Mouse (Mus musculus) liver, embryonic 14.5 days (tissue): Measurements from ENCODE around the gene Miga2. TPM values are rescaled to one million over a fixed set of nuclear protein-coding genes. Genes with fewer than 3 reads are reported as not detected.

ENCODE experiments used
- ATAC-seq: fragments of 200-750 bp; cut with Nextera tagmentation; 2 replicates; pipeline ENCODE4 v1.8.0; 2017; ENCODE audit warnings: moderate number of reproducible peaks, mild to moderate bottlenecking, moderate library complexity; ENCODE audit not compliant: insufficient read depth
- DNase-seq, 3 experiments: peaks; one replicate each; pipeline ENCODE4 v3.0.0-alpha.2; 2012 to 2013; ENCODE audit warnings: low read depth in 3 of 3, low spot score in 3 of 3
- H3K27ac ChIP-seq: fragments of 300-500 bp; sonication (generic); 2 replicates; pipeline ENCODE4 v1.5.1; 2014; ENCODE audit warnings: moderate library complexity, mild to moderate bottlenecking, control low read depth, inconsistent platforms
- H3K27me3 ChIP-seq: fragments of 300-500 bp; sonication (generic); 2 replicates; pipeline ENCODE4 v1.6.1; 2014; ENCODE audit warnings: mild to moderate bottlenecking, low read length, moderate library complexity; ENCODE audit not compliant: control insufficient read depth, insufficient read depth
- H3K36me3 ChIP-seq: fragments of 300-500 bp; sonication (generic); replicated peaks from 2 replicates; pipeline ENCODE4 v1.6.1; 2014; ENCODE audit warnings: low read depth; ENCODE audit not compliant: control insufficient read depth, insufficient read depth
- H3K4me1 ChIP-seq, 2 experiments: fragments of 200-500 bp in 1 of 2; fragments of 300-500 bp in 1 of 2; sonication (generic) in 1 of 2; replicated peaks; 2 replicates each; pipeline ENCODE4 v1.6.1; 2012 to 2014; ENCODE audit warnings: antibody characterized with exemption in 1 of 2, inconsistent platforms in 1 of 2, low read length in 1 of 2; ENCODE audit not compliant: control insufficient read depth in 2 of 2, insufficient read depth in 2 of 2
- H3K4me2 ChIP-seq: fragments of 300-500 bp; sonication (generic); 2 replicates; pipeline ENCODE4 v1.6.1; 2014; ENCODE audit warnings: low read depth, mild to moderate bottlenecking, control low read depth, moderate library complexity
- H3K4me3 ChIP-seq, 2 experiments: fragments of 200-500 bp in 1 of 2; fragments of 300-500 bp in 1 of 2; sonication (generic) in 1 of 2; 2 replicates each; pipeline ENCODE4 v1.5.1; 2012 to 2014; ENCODE audit warnings: low read depth in 2 of 2, low read length in 2 of 2, mild to moderate bottlenecking in 2 of 2, control low read depth in 1 of 2, inconsistent platforms in 1 of 2, moderate library complexity in 1 of 2; ENCODE audit not compliant: insufficient read depth in 1 of 2
- H3K9ac ChIP-seq: fragments of 300-500 bp; sonication (generic); replicated peaks from 2 replicates; pipeline ENCODE4 v1.6.1; 2014; ENCODE audit warnings: mild to moderate bottlenecking, control low read depth, moderate library complexity
- H3K9me3 ChIP-seq: fragments of 300-500 bp; sonication (generic); 2 replicates; pipeline ENCODE4 v1.6.1; 2016; ENCODE audit warnings: low read length, mixed read lengths; ENCODE audit not compliant: control insufficient read depth
- CTCF ChIP-seq: IDR thresholded peaks from 2 replicates; pipeline ENCODE4 v1.5.1; 2016; ENCODE audit warnings: antibody characterized with exemption, low read depth, control low read depth
- EP300 ChIP-seq: IDR thresholded peaks from 2 replicates; pipeline ENCODE4 v1.6.1; 2016; ENCODE audit warnings: antibody characterized with exemption, low read depth
- WGBS: fragments of 180-500 bp; shearing (Covaris S2); extraction: QIAGEN DNeasy Blood & Tissue Kit; methylation state at CpG from one replicate; pipeline ENCODE4 v1.1.7; 2014; ENCODE audit not compliant: insufficient replicate concordance; 5-methylcytosine and 5-hydroxymethylcytosine counted together
- polyA plus RNA-seq, 2 experiments: library from polyadenylated mRNA; depleted of rRNA in 1 of 2; stranded (reverse) in 1 of 2; unstranded in 1 of 2; fragments of >200 nt; fragmentation: Nextera tagmentation in 1 of 2; extraction: Ambion mirVana in 1 of 2; gene quantifications; 2 replicates each; pipeline versions ENCODE4 v1.2.1 to v1.2.3; 2012 to 2014

Gene Miga2
- polyA plus RNA-seq, 2 experiments: 5.3 to 6.9 TPM

GRCm38 (mm10) chr2:30337179-30337578 lies 26.9 kb upstream of the Miga2 start:
- H3K4me3 ChIP-seq: no peak overlapping the region
- WGBS: 83% methylated on average over 12 of the region's 12 CpGs
- H3K36me3 ChIP-seq: peaks cover 60% of the 10 kb centered on the region
- no peak overlapping the region for H3K9ac ChIP-seq
- TF ChIP-seq EP300 (no peak), CTCF (no peak)
- no peak for ATAC-seq
- DNase-seq: no peak
- no peak overlapping the region for H3K4me2 ChIP-seq
- H3K4me1 ChIP-seq: no peaks in the 10 kb centered on the region
- no peak overlapping the region for H3K27ac ChIP-seq
- H3K9me3 ChIP-seq: no peaks in the 10 kb centered on the region
- H3K27me3 ChIP-seq: no peaks in the 10 kb centered on the region

- H3K9me3 ChIP-seq: no peaks in the 10 kb centered on the region
- peaks cover 53% of the 10 kb centered on the region for H3K36me3 ChIP-seq
- DNase-seq (no peak), ATAC-seq (no peak)
- no peak overlapping the region for H3K4me2 ChIP-seq
- H3K9ac ChIP-seq: no peak overlapping the region
- no peak overlapping the region for H3K4me3 ChIP-seq
- no peaks in the 10 kb centered on the region for H3K4me1 ChIP-seq
- 89% methylated on average over 3 of the region's 3 CpGs for WGBS
- TF ChIP-seq EP300: no peak
- no peak for TF ChIP-seq CTCF
- H3K27me3 ChIP-seq: no peaks in the 10 kb centered on the region
- no peak overlapping the region for H3K27ac ChIP-seq
Observed at GRCm38 (mm10) chr2:30342061-30342460, 22.0 kb upstream of the Miga2 start.

- Histone ChIP-seq H3K36me3 (peaks cover 48% of the 10 kb centered on the region), H3K4me3 (no peak overlapping the region), H3K27ac (no peak overlapping the region), H3K4me1 (no peaks in the 10 kb centered on the region), H3K9me3 (no peaks in the 10 kb centered on the region), H3K27me3 (no peaks in the 10 kb centered on the region), H3K4me2 (no peak overlapping the region), H3K9ac (no peak overlapping the region)
- no peak for ATAC-seq
- DNase-seq: no peak
- WGBS: 81% methylated on average over 7 of the region's 7 CpGs
- no peak for TF ChIP-seq EP300
- no peak for TF ChIP-seq CTCF
Observed at GRCm38 (mm10) chr2:30342544-30342943, 21.5 kb upstream of the Miga2 start.

GRCm38 (mm10) chr2:30343601-30344137 lies 20.4 kb upstream of the Miga2 start:
- H3K4me1 ChIP-seq: no peaks in the 10 kb centered on the region
- H3K4me2 ChIP-seq: no peak overlapping the region
- peak; percentile 13; the same call in 1 of the 2 replicates for TF ChIP-seq CTCF
- TF ChIP-seq EP300: no peak
- ATAC-seq (no peak), DNase-seq (no peak)
- 80% methylated on average over 14 of the region's 14 CpGs for WGBS
- H3K4me3 ChIP-seq: no peak overlapping the region
- peaks cover 45% of the 10 kb centered on the region for H3K36me3 ChIP-seq
- H3K9ac ChIP-seq: no peak overlapping the region
- H3K9me3 ChIP-seq: no peaks in the 10 kb centered on the region
- H3K27ac ChIP-seq: no peak overlapping the region
- H3K27me3 ChIP-seq: no peaks in the 10 kb centered on the region

- DNase-seq: no peak
- peaks cover 30% of the 10 kb centered on the region for H3K36me3 ChIP-seq
- no peak overlapping the region for H3K4me3 ChIP-seq
- TF ChIP-seq EP300: no peak
- TF ChIP-seq CTCF: no peak
- no peak overlapping the region for H3K27ac ChIP-seq
- H3K9ac ChIP-seq: no peak overlapping the region
- H3K4me2 ChIP-seq: no peak overlapping the region
- H3K27me3 ChIP-seq: no peaks in the 10 kb centered on the region
- no peaks in the 10 kb centered on the region for H3K4me1 ChIP-seq
- no peak for ATAC-seq
- 78% methylated on average over 7 of the region's 7 CpGs for WGBS
- H3K9me3 ChIP-seq: no peaks in the 10 kb centered on the region
Observed at GRCm38 (mm10) chr2:30345971-30346676, 17.9 kb upstream of the Miga2 start.
